Mouse (Mus musculus) stomach, postnatal 0 days (tissue): ENCODE results near the gene Map3k7.

ENCODE experiments used
- CTCF ChIP-seq: IDR thresholded peaks from 2 replicates; pipeline ENCODE4 v1.5.1; 2016; ENCODE audit warnings: antibody characterized with exemption, low read depth, mild to moderate bottlenecking, moderate library complexity
- EP300 ChIP-seq: optimal IDR thresholded peaks from 2 replicates; pipeline ENCODE3; 2016; ENCODE audit warnings: antibody characterized with exemption

DNA sequence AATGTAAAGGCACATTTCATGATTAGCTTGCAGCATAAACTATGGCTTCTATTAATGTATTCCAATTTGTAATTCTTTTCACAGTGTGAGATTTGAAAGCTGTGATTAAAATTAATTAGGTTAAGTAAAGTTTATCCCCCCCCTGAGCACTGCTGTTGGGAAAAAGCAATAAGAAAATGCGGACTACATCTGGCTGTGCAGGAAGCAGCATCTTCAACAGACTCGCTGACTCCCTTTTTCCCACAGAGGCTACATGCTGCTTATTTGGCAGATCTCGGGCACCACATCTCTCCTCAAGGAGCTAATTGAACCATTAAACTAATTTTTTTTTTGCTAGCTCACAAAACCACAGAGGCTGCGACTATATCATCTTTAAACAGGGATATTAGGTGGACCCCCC is 85.9 kb downstream of the Map3k7 start:
- no peak for TF ChIP-seq CTCF
- no peak for TF ChIP-seq EP300
